Mouse (Mus musculus) midbrain, embryonic 13.5 days (tissue): ENCODE measurements around the gene Gpbar1. TPM values are rescaled to one million over a fixed set of nuclear protein-coding genes. Genes with fewer than 3 reads are reported as not detected.
A peak's percentile ranks its signal among the peaks of the same experiment; 100 is the strongest.

Source experiments
- ATAC-seq: fragments of 200-750 bp; cut with Nextera tagmentation; 2 replicates; pipeline ENCODE4 v1.8.0; 2017; ENCODE audit warnings: mild to moderate bottlenecking, moderate TSS enrichment, moderate library complexity
- H3K27ac ChIP-seq: fragments of 300-500 bp; sonication (generic); 2 replicates; pipeline ENCODE4 v1.5.1; 2015; ENCODE audit warnings: inconsistent platforms, mild to moderate bottlenecking, moderate library complexity
- H3K27me3 ChIP-seq: fragments of 300-500 bp; sonication (generic); 2 replicates; pipeline ENCODE4 v1.6.1; 2015; ENCODE audit warnings: mild to moderate bottlenecking, inconsistent platforms
- H3K36me3 ChIP-seq: fragments of 300-500 bp; sonication (generic); 2 replicates; pipeline ENCODE4 v1.6.1; 2015; ENCODE audit warnings: mild to moderate bottlenecking, inconsistent platforms
- H3K4me1 ChIP-seq: fragments of 300-500 bp; sonication (generic); replicated peaks from 2 replicates; pipeline ENCODE4 v1.6.1; 2015; ENCODE audit warnings: inconsistent platforms
- H3K4me2 ChIP-seq: fragments of 300-500 bp; sonication (generic); replicated peaks from 2 replicates; pipeline ENCODE4 v1.6.1; 2015; ENCODE audit warnings: moderate library complexity, mild to moderate bottlenecking, inconsistent platforms
- H3K4me3 ChIP-seq: fragments of 300-500 bp; sonication (generic); replicated peaks from 2 replicates; pipeline ENCODE4 v1.5.1; 2015; ENCODE audit warnings: mild to moderate bottlenecking, inconsistent platforms
- H3K9ac ChIP-seq: fragments of 300-500 bp; sonication (generic); replicated peaks from 2 replicates; pipeline ENCODE4 v1.6.1; 2015; ENCODE audit warnings: mild to moderate bottlenecking, inconsistent platforms
- H3K9me3 ChIP-seq: fragments of 300-500 bp; sonication (generic); 2 replicates; pipeline ENCODE4 v1.6.1; 2016; ENCODE audit warnings: mild to moderate bottlenecking, inconsistent platforms
- WGBS: fragments of 180-500 bp; shearing (Covaris S2); methylation state at CpG from one replicate; pipeline ENCODE4 v1.1.7; 2015; 5-methylcytosine and 5-hydroxymethylcytosine counted together
- polyA plus RNA-seq: library from polyadenylated mRNA; unstranded; fragments of >200 nt; fragmentation: Nextera tagmentation; extraction: Ambion mirVana; gene quantifications from 2 replicates; pipeline ENCODE4 v1.2.1, GENCODE M21; 2015

Gpbar1 gene
- polyA plus RNA-seq, 1 experiment from 2014 or later = 0.24 TPM

- Histone ChIP-seq H3K4me2 (no peak overlapping the region), H3K4me3 (no peak overlapping the region), H3K4me1 (peaks cover 17% of the 10 kb centered on the region), H3K9me3 (no peaks in the 10 kb centered on the region), H3K36me3 (peaks cover 33% of the 10 kb centered on the region), H3K27me3 (no peaks in the 10 kb centered on the region), H3K9ac (no peak overlapping the region), H3K27ac (no peak overlapping the region)
- ATAC-seq = no peak
- 88% methylated on average over 2 of the region's 2 CpGs for WGBS
Measured at GRCm38 (mm10) chr1:74289740-74290139, 11.4 kb downstream of the Gpbar1 start.

GRCm38 (mm10) chr1:74290141-74290540 lies 11.8 kb downstream of the Gpbar1 start:
- WGBS = 91% methylated on average over 5 of the region's 5 CpGs
- no peak overlapping the region for H3K9ac ChIP-seq

GRCm38 (mm10) chr1:74292331-74293020 lies 14.1 kb downstream of the Gpbar1 start:
- no peaks in the 10 kb centered on the region for H3K9me3 ChIP-seq
- H3K4me1 ChIP-seq = peaks cover 21% of the 10 kb centered on the region
- H3K27me3 ChIP-seq = no peaks in the 10 kb centered on the region
- H3K27ac ChIP-seq = no peak overlapping the region
- no peak overlapping the region for H3K4me3 ChIP-seq
- peaks cover 33% of the 10 kb centered on the region for H3K36me3 ChIP-seq
- no peak for ATAC-seq
- H3K4me2 ChIP-seq = no peak overlapping the region
- H3K9ac ChIP-seq = no peak overlapping the region
- 88% methylated on average over 11 of the region's 11 CpGs for WGBS

More at GRCm38 (mm10) chr1:74290141-74290540, 11.8 kb downstream of the Gpbar1 start:
- Histone ChIP-seq H3K27ac (no peak overlapping the region), H3K9me3 (no peaks in the 10 kb centered on the region), H3K27me3 (no peaks in the 10 kb centered on the region), H3K4me1 (peaks cover 21% of the 10 kb centered on the region), H3K4me2 (no peak overlapping the region), H3K4me3 (no peak overlapping the region), H3K36me3 (peaks cover 33% of the 10 kb centered on the region)
- ATAC-seq = no peak

- no peak for ATAC-seq
- Histone ChIP-seq H3K36me3 (peaks cover 31% of the 10 kb centered on the region), H3K27me3 (no peaks in the 10 kb centered on the region), H3K4me2 (no peak overlapping the region), H3K27ac (no peak overlapping the region), H3K9me3 (no peaks in the 10 kb centered on the region), H3K9ac (no peak overlapping the region), H3K4me3 (no peak overlapping the region), H3K4me1 (peaks cover 21% of the 10 kb centered on the region)
- WGBS = 89% methylated on average over 8 of the region's 8 CpGs
Measured at GRCm38 (mm10) chr1:74293306-74293960, 15.1 kb downstream of the Gpbar1 start.

- peaks cover 23% of the 10 kb centered on the region for H3K36me3 ChIP-seq
- ATAC-seq = no peak
- 97% methylated on average over 3 of the region's 3 CpGs for WGBS
- no peak overlapping the region for H3K4me2 ChIP-seq
- peaks cover 21% of the 10 kb centered on the region for H3K4me1 ChIP-seq
- H3K9ac ChIP-seq = no peak overlapping the region
- H3K27me3 ChIP-seq = no peaks in the 10 kb centered on the region
- no peak overlapping the region for H3K27ac ChIP-seq
- no peaks in the 10 kb centered on the region for H3K9me3 ChIP-seq
- no peak overlapping the region for H3K4me3 ChIP-seq
Measured at GRCm38 (mm10) chr1:74294090-74294643, 15.8 kb downstream of the Gpbar1 start.

- peaks cover 21% of the 10 kb centered on the region for H3K4me1 ChIP-seq
- ATAC-seq = peak; percentile 13
- 94% methylated on average over 6 of the region's 6 CpGs for WGBS
Measured at GRCm38 (mm10) chr1:74294733-74295455, 16.5 kb downstream of the Gpbar1 start.

GRCm38 (mm10) chr1:74295456-74296171 lies 17.3 kb downstream of the Gpbar1 start:
- peak overlapping the region; percentile 53 for H3K9ac ChIP-seq
- H3K4me2 ChIP-seq = 0 out of 2 replicates have a peak overlapping the region, but pooled peaks have one; percentile 15
- 13% methylated on average over 9 of the region's 9 CpGs for WGBS
- H3K27me3 ChIP-seq = no peaks in the 10 kb centered on the region
- peaks cover 13% of the 10 kb centered on the region for H3K36me3 ChIP-seq
- peak; percentile 90 for ATAC-seq
- H3K4me1 ChIP-seq = peaks cover 21% of the 10 kb centered on the region
- H3K9me3 ChIP-seq = no peaks in the 10 kb centered on the region
- no peak overlapping the region for H3K4me3 ChIP-seq
- H3K27ac ChIP-seq = peak overlapping the region; percentile 81

More at GRCm38 (mm10) chr1:74294733-74295455, 16.5 kb downstream of the Gpbar1 start:
- Histone ChIP-seq H3K4me2 (0 out of 2 replicates have a peak overlapping the region, but pooled peaks have one; percentile 15), H3K9me3 (no peaks in the 10 kb centered on the region), H3K27ac (peak overlapping the region; percentile 81), H3K4me3 (no peak overlapping the region), H3K27me3 (no peaks in the 10 kb centered on the region), H3K9ac (peak overlapping the region; percentile 53; the same call in 1 of the 2 replicates), H3K36me3 (peaks cover 16% of the 10 kb centered on the region)

- no peak overlapping the region for H3K4me2 ChIP-seq
Measured at GRCm38 (mm10) chr1:74296477-74296876, 18.1 kb downstream of the Gpbar1 start.

GRCm38 (mm10) chr1:74297269-74297668 lies 18.9 kb downstream of the Gpbar1 start:
- WGBS = 74% methylated on average over 3 of the region's 3 CpGs
- no peaks in the 10 kb centered on the region for H3K27me3 ChIP-seq

More at GRCm38 (mm10) chr1:74296477-74296876, 18.1 kb downstream of the Gpbar1 start:
- ATAC-seq = no peak
- H3K9ac ChIP-seq = peak overlapping the region; percentile 28; the same call in 1 of the 2 replicates
- H3K27me3 ChIP-seq = no peaks in the 10 kb centered on the region
- H3K9me3 ChIP-seq = no peaks in the 10 kb centered on the region
- WGBS = 70% methylated on average over 6 of the region's 6 CpGs
- no peak overlapping the region for H3K4me3 ChIP-seq
- H3K27ac ChIP-seq = peak overlapping the region; percentile 81; the same call in 1 of the 2 replicates
- peaks cover 11% of the 10 kb centered on the region for H3K36me3 ChIP-seq
- H3K4me1 ChIP-seq = peaks cover 21% of the 10 kb centered on the region

GRCm38 (mm10) chr1:74298157-74298750 lies 19.9 kb downstream of the Gpbar1 start:
- H3K4me1 ChIP-seq = peaks cover 21% of the 10 kb centered on the region
- H3K4me3 ChIP-seq = no peak overlapping the region
- 92% methylated on average over 5 of the region's 5 CpGs for WGBS
- H3K36me3 ChIP-seq = peaks cover 4% of the 10 kb centered on the region
- no peak overlapping the region for H3K4me2 ChIP-seq
- no peak overlapping the region for H3K27ac ChIP-seq
- H3K9ac ChIP-seq = peak overlapping the region; percentile 30; the same call in 1 of the 2 replicates
- peaks cover 5% of the 10 kb centered on the region; the same call in 1 of the 2 replicates for H3K27me3 ChIP-seq
- no peaks in the 10 kb centered on the region for H3K9me3 ChIP-seq
- ATAC-seq = no peak

More at GRCm38 (mm10) chr1:74297269-74297668, 18.9 kb downstream of the Gpbar1 start:
- H3K9me3 ChIP-seq = no peaks in the 10 kb centered on the region
- H3K9ac ChIP-seq = no peak overlapping the region
- no peak overlapping the region for H3K27ac ChIP-seq
- H3K36me3 ChIP-seq = peaks cover 9% of the 10 kb centered on the region
- no peak for ATAC-seq
- H3K4me1 ChIP-seq = peaks cover 21% of the 10 kb centered on the region
- H3K4me3 ChIP-seq = no peak overlapping the region
- no peak overlapping the region for H3K4me2 ChIP-seq

GRCm38 (mm10) chr1:74298996-74299395 lies 20.6 kb downstream of the Gpbar1 start:
- peaks cover 12% of the 10 kb centered on the region for H3K27me3 ChIP-seq
- peaks cover 3% of the 10 kb centered on the region for H3K36me3 ChIP-seq
- H3K27ac ChIP-seq = no peak overlapping the region
- 79% methylated on average over 5 of the region's 5 CpGs for WGBS
- no peak overlapping the region for H3K4me2 ChIP-seq
- H3K9ac ChIP-seq = no peak overlapping the region
- H3K4me1 ChIP-seq = peaks cover 29% of the 10 kb centered on the region
- ATAC-seq = no peak
- no peaks in the 10 kb centered on the region for H3K9me3 ChIP-seq
- no peak overlapping the region for H3K4me3 ChIP-seq
